Mouse (Mus musculus): ENCODE data around the gene Tarbp2.

- no peak for TF ChIP-seq CTCF (conservative IDR thresholded peaks at IDR 0.05; ENCODE audit: low read length)
- no peak for TF ChIP-seq NANOG (IDR thresholded peaks at IDR 0.05; ENCODE audit: borderline replicate concordance, low read length)
These were observed 6.6 kb upstream of the Tarbp2 start for GRCm38 (mm10) chr15:102511285-102511833.

All from E14TG2a.4 (cell line).